Mouse (Mus musculus) C2C12 (cell line): ENCODE data around the gene Atp6v0e.

Source experiments
- CEBPB ChIP-seq: IDR thresholded peaks from one replicate; pipeline ENCODE4 v1.6.1; 2011; ENCODE audit warnings: low read depth, mild to moderate bottlenecking, control low read depth, moderate library complexity
- CTCF ChIP-seq: IDR thresholded peaks from one replicate; pipeline ENCODE4 v1.5.1; 2011; ENCODE audit not compliant: control insufficient read depth, insufficient read depth, insufficient read length
- MAX ChIP-seq: IDR thresholded peaks from one replicate; pipeline ENCODE4 v1.6.1; 2011; ENCODE audit warnings: mild to moderate bottlenecking, control low read depth
- MYOG ChIP-seq: IDR thresholded peaks from one replicate; pipeline ENCODE4 v1.6.1; 2011; ENCODE audit not compliant: control insufficient read depth, insufficient read length; ENCODE audit errors: extremely low read depth

DNA sequence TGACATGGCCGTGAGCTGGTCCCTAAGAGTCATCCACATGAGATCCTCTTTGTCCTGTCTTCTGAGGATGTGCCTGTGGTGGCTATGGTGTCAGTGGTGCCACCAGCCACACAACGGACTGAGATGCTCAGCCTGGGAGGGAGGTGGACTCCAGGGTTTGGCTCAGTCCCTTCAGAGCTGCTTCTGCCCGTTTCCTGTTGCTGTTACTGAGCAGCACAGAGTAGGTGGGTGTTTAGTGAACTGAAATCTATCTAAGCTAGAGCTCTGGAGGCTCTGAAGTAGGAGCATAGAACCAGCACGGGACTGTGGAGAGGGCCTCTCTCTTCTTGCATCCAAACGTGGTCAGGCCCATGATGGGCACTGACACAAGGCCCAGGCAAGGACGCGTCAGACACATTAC lies 28.5 kb upstream of the Atp6v0e start:
- TF ChIP-seq CTCF = no peak
- no peak for TF ChIP-seq CEBPB
- TF ChIP-seq MAX = no peak
- TF ChIP-seq MYOG = no peak
